Mouse (Mus musculus): ENCODE results near the gene Nxt2.

Gene Nxt2

DNA sequence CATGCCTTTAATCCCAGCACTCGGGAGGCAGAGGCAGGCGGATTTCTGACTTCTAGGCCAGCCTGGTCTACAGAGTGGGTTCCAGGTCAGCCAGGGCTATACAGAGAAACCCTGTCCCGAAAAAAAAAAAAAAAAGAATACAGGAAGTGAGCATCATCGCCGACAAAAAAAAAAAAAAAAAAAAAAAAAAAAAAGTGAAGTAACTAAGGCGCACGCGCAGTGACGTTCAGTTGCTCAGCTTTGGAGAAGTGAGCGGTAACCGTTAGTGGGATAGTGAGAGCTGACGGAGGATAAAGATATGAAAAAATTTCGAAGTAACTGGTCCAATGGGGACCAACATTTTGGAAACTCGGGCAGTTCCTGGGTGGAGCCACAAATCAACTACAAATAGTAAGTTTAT, at the start of gene Nxt2:
TSS of gene Nxt2 (plus strand) at position 229 of the 400 bp plus-strand sequence.
- no peak for DNase-seq

GRCm38 (mm10) chrX:142176981-142177380, 49.6 kb upstream of the Nxt2 start:
- no peak for DNase-seq

DNA sequence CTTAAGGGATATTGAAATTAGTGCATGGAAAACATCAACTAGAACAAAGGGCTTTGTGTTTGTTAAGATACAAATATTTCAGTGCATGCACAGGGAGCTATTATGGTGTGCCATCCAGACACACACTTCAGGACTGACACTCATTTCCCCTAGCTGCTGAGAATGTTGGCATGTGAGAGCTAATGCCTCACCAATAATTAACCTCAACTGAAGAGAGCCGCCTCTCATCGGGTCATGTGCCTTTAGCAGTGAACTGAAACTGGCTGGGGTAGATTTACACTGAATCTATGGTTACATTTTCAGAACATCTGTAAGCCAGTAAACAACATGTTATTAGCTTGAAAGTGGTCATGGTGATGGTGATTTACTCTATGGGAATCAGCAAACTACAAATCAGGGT, 44.5 kb upstream of the Nxt2 start:
- no peak for DNase-seq

GRCm38 (mm10) chrX:142189023-142189703, 37.4 kb upstream of the Nxt2 start:
- DNase-seq: peak; percentile 52

GRCm38 (mm10) chrX:142190355-142190754, 36.2 kb upstream of the Nxt2 start:
- no peak for DNase-seq

DNA sequence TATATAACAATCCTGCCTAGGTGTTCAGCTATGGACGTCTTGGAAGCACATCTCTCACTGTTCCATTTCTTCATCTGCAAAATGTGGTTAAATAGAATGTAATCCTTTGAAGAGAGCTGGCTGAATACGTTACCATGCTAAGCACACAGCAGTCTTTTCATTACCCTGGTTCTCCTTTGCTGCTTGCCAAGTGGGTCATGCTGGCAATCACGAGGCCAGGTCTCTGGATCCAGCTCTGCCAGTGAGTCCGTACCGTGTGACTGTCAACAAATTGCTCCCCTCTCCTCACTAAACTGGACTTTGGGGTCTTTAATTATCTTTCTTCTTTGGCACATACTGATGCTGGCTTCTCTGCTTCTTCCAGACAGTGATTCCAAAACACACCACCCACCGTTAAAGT, 32.1 kb upstream of the Nxt2 start:
- peak; percentile 66 for DNase-seq

DNA sequence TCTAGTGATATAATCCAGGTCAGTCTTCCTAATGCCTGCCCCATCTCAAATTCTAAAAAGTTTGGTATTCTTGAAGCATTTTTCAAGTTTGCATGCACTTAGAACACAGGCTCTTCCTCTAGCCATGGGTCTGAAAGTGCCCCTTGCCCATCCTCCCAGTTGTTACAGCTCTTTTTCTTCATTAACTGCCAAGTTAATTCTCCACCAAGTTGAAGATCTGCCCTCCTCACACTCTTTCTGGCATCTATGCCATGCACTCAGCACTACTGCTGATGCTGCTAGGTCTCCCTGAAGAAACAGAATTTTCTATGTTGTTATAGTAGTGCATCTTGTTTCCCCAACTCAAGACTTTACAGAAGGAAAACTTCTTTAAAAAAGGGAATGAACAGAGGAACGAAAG, 31.0 kb upstream of the Nxt2 start:
- no peak for DNase-seq

DNA sequence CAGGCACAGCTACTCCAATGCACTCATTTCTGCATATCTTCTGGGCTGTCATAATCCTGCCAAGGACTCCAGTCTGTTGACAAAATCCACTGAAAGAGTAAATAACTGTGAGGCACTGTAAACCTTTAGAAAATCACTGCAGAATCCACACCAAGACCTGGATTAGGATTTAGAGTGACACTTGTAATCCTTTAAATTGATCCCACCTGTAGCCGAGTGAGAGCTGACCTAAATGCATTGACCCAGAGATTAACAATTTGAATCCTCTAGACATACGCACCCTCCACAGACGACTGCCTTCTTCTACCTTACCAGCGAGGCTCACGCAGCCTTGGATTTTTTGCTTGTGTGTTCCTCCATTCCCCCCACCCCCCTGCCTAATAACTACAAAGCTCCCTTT, 29.7 kb upstream of the Nxt2 start, which contains the start of gene Gucy2f:
TSS of gene Gucy2f (minus strand) at position 101 of the 400 bp plus-strand sequence.
- no peak for DNase-seq

- peak; percentile 27 for DNase-seq
These were observed 26.3 kb upstream of the Nxt2 start for GRCm38 (mm10) chrX:142200295-142200694.

GRCm38 (mm10) chrX:142227398-142228054, 956 bp downstream of the Nxt2 start:
- peak; percentile 41 for DNase-seq

- DNase-seq: peak; percentile 77
These were observed 1.6 kb downstream of the Nxt2 start for GRCm38 (mm10) chrX:142228055-142228768.

DNA sequence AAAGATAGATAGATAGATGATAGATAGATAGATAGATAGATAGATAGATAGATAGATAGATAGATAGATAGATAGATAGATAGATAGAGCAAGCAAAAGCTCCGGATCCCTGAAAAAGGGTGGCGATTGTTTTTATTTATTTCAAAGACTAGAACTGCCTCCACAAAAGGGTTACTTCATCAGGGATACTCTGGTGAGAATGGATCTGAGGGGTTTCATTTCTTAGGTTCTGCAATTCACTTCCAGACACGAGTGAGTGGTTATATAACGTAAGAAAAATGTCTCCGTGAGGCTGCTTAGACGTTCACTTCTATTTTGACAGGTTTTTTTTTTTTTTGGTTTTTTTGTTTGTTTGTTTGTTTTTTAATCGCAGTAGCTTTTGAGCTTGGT, 2.2 kb downstream of the Nxt2 start:
- no peak for DNase-seq

DNA sequence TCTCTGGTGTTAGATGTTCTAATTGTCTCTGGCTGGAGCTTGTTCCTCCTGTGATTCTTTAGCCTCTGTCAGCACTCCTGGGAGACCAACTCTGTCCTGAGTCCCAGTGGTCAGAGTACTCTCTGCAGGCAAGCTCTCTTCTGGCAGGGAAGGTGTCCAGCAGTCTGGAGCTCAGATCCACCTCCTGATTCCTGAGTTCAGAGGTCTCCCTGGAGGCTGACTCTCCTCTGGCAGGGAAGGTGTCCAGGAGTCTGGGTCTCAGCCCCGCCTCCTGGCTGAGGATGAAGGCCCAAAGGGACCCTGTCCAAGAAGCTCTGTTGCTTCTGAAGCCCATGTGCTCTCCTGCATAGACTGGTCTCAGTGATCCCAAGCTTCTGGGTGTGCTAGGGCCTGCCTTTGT, 9.6 kb downstream of the Nxt2 start:
- peak; percentile 23 for DNase-seq

DNA sequence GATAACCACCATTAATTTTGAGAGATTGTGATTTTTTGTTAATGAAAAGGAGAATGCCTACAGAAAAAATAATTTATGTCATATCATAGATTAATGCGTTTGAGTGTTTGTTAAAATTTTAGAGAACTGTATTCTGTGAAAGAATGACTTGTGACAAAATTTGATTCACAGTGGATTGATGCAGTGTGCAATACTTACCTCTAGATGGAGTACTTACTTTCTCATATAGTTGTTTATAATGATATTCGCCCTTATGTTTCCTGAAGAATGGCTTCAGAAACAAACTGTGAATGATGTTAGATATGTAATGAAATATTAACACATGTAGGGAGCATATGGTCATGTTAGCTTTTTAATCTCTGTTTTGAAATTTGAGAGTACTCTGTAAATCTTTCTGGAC, 10.5 kb downstream of the Nxt2 start:
- no peak for DNase-seq

DNA sequence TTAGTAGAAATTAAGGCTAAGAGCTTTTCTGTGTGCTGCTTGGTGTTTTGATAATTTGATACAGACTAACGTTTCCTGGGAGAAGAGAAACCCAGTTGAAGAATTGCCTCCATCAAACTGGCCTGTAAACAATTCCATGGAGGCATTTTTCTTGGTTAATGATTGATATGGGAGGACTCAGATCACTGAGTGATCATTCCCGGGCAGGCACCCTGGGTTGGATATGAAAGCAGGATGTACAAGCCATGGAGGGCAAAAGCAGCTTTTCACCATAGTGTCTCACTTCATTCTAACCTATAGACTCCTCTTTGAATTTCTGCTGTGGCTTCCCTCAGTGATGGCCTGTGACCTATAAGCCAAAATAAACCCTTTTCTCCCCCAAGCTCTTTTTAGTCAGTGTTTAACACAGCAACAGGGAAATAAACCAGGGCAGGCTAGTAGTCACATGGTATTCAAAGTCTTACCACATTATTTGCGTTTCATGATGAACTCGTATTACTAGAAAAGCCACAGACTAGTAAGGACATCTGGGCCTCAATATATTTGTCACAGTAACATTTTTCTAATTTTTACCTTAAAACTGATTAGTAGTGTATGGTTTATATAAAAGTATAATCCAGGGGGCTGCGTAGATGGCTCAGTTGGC, 19.2 kb downstream of the Nxt2 start:
- DNase-seq: no peak

- DNase-seq: no peak
These were observed 23.6 kb downstream of the Nxt2 start for GRCm38 (mm10) chrX:142250008-142250736.

DNA sequence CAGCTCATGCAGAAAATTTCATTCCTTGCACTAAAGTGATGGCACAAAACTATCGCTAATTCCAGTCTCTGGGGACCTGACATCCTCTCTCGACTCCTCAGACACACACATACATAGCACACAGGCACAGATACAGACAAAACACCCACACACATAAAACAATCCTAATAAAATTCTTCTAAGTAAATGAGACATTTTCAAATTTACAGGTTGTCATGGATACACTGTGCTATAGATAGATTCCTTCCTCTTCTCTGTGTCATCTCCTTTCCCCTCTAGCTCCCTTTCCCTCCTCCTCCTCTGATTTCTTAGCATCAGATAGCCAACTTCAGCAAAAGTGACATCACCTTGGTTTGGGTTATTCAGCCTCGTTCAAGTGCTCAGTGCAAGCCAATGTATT, 49.5 kb downstream of the Nxt2 start:
- DNase-seq: no peak

- no peak for DNase-seq
These were observed 50.0 kb downstream of the Nxt2 start for GRCm38 (mm10) chrX:142276573-142276972.

GRCm38 (mm10) chrX:142285905-142286304, 59.3 kb downstream of the Nxt2 start:
- no peak for DNase-seq

Measured in kidney, adult 18-20 months (tissue).